Mouse (Mus musculus): ENCODE results near the gene Vcl.

Vcl gene

GRCm38 (mm10) chr14:20938860-20939259 lies 9.7 kb downstream of the Vcl start:
- DNase-seq (ENCODE audit: low spot score in 2 of 2), result no peak

- DNase-seq (ENCODE audit: low spot score in 2 of 2), result no peak
Measured at GRCm38 (mm10) chr14:20945296-20945695, 16.1 kb downstream of the Vcl start.

- DNase-seq (ENCODE audit: low spot score in 2 of 2), result no peak
Measured at GRCm38 (mm10) chr14:20956021-20956420, 26.8 kb downstream of the Vcl start.

- DNase-seq (ENCODE audit: low spot score in 2 of 2), result no peak
Measured at GRCm38 (mm10) chr14:20958971-20959370, 29.8 kb downstream of the Vcl start.

GRCm38 (mm10) chr14:20962466-20962865 lies 33.3 kb downstream of the Vcl start:
- DNase-seq (ENCODE audit: low spot score in 2 of 2), result no peak

GRCm38 (mm10) chr14:20962906-20963305 lies 33.7 kb downstream of the Vcl start:
- DNase-seq (ENCODE audit: low spot score in 2 of 2), result no peak

GRCm38 (mm10) chr14:20963863-20964262 lies 34.7 kb downstream of the Vcl start:
- no peak for DNase-seq (ENCODE audit: low spot score in 2 of 2)

- no peak for DNase-seq (ENCODE audit: low spot score in 2 of 2)
Measured at GRCm38 (mm10) chr14:20964285-20964684, 35.1 kb downstream of the Vcl start.

GRCm38 (mm10) chr14:20966959-20967670 lies 37.9 kb downstream of the Vcl start:
- DNase-seq (ENCODE audit: low spot score in 2 of 2), result no peak

GRCm38 (mm10) chr14:20969066-20969465 lies 39.9 kb downstream of the Vcl start:
- DNase-seq (ENCODE audit: low spot score in 2 of 2), result no peak

GRCm38 (mm10) chr14:20970389-20970788 lies 41.2 kb downstream of the Vcl start:
- DNase-seq (ENCODE audit: low spot score in 2 of 2), result no peak

GRCm38 (mm10) chr14:20970927-20971326 lies 41.7 kb downstream of the Vcl start:
- DNase-seq (ENCODE audit: low spot score in 2 of 2), result no peak

GRCm38 (mm10) chr14:20973821-20974220 lies 44.6 kb downstream of the Vcl start:
- no peak for DNase-seq (ENCODE audit: low spot score in 2 of 2)

- no peak for DNase-seq (ENCODE audit: low spot score in 2 of 2)
Measured at GRCm38 (mm10) chr14:20976741-20977140, 47.5 kb downstream of the Vcl start.

- no peak for DNase-seq (ENCODE audit: low spot score in 2 of 2)
Measured at GRCm38 (mm10) chr14:20977726-20978125, 48.5 kb downstream of the Vcl start.

GRCm38 (mm10) chr14:20983832-20984231 lies 54.6 kb downstream of the Vcl start:
- peak in 1 of 2 experiments; percentile 11 for DNase-seq (ENCODE audit: low spot score in 2 of 2)

GRCm38 (mm10) chr14:20985482-20985881 lies 56.3 kb downstream of the Vcl start:
- no peak for DNase-seq (ENCODE audit: low spot score in 2 of 2)

GRCm38 (mm10) chr14:20991492-20991891 lies 62.3 kb downstream of the Vcl start:
- no peak for DNase-seq (ENCODE audit: low spot score in 2 of 2)

GRCm38 (mm10) chr14:20993067-20993691 lies 64.0 kb downstream of the Vcl start:
- DNase-seq (ENCODE audit: low spot score in 2 of 2), result peak; percentile 6 to 23

- no peak for DNase-seq (ENCODE audit: low spot score in 2 of 2)
Measured at GRCm38 (mm10) chr14:20994475-20994874, 65.3 kb downstream of the Vcl start.

- no peak for DNase-seq (ENCODE audit: low spot score in 2 of 2)
Measured at GRCm38 (mm10) chr14:20995497-20995896, 66.3 kb downstream of the Vcl start.

GRCm38 (mm10) chr14:20996361-20996760 lies 67.2 kb downstream of the Vcl start:
- no peak for DNase-seq (ENCODE audit: low spot score in 2 of 2)

GRCm38 (mm10) chr14:20997548-20997947 lies 68.3 kb downstream of the Vcl start:
- DNase-seq (ENCODE audit: low spot score in 2 of 2), result no peak

Measured in spleen, postnatal 36 days (tissue).